In genomic region chr6:144312781-144313754, GRCm38 (mm10) we compare ENCODE assay signal across 13 mouse cellular contexts.
DNase-seq lines count a peak whose midpoint lies in the region; ATAC-seq and TF ChIP-seq lines count a peak whose summit lies in the region.
"Had no signal": no experiment of that assay in that cellular context is flagged by ENCODE, and none has a peak within 500 bp of the region (broad histone marks: within the 10 kb centered on the region; RNA-seq: fewer than 3 reads in every experiment).

No protein-coding gene starts in this region.

- peak overlapping the region; percentile 4; the same call in 1 of the 2 replicates for H3K4me2 ChIP-seq in forebrain, embryonic 12.5 days
- no peak overlapping the region for H3K4me2 ChIP-seq in hindbrain, postnatal 0 days (ENCODE audit: low read depth, low read length)
- no peak overlapping the region for H3K4me2 ChIP-seq in neural tube, embryonic 11.5 days (ENCODE audit: low read depth)
- H3K4me2 ChIP-seq: lung, embryonic 15.5 days had no signal

- H3K27me3 ChIP-seq in forebrain, embryonic 12.5 days: no peaks in the 10 kb centered on the region
- no peaks in the 10 kb centered on the region for H3K27me3 ChIP-seq in hindbrain, postnatal 0 days (ENCODE audit: insufficient read depth, low read length)
- no peaks in the 10 kb centered on the region for H3K27me3 ChIP-seq in neural tube, embryonic 11.5 days (ENCODE audit: control insufficient read depth, insufficient read depth, low read length)
- H3K27me3 ChIP-seq: lung, embryonic 15.5 days had no signal

- no peaks in the 10 kb centered on the region for H3K9me3 ChIP-seq in forebrain, embryonic 12.5 days
- no peaks in the 10 kb centered on the region for H3K9me3 ChIP-seq in hindbrain, postnatal 0 days (ENCODE audit: low read length)
- H3K9me3 ChIP-seq in neural tube, embryonic 11.5 days (ENCODE audit: control insufficient read depth, low read length): no peaks in the 10 kb centered on the region
- H3K9me3 ChIP-seq: lung, embryonic 15.5 days had no signal

- peaks cover 22% of the 10 kb centered on the region for H3K4me1 ChIP-seq in forebrain, embryonic 12.5 days
- no peaks in the 10 kb centered on the region for H3K4me1 ChIP-seq in hindbrain, postnatal 0 days (ENCODE audit: insufficient read depth, low read length)
- H3K4me1 ChIP-seq in neural tube, embryonic 11.5 days (ENCODE audit: control insufficient read depth, insufficient read depth, low read length): no peaks in the 10 kb centered on the region

- peak; percentile 86 for ATAC-seq in forebrain, embryonic 12.5 days (ENCODE audit: low FRiP score)
- ATAC-seq in hindbrain, postnatal 0 days: peak; percentile 85
- peak; percentile 92 for ATAC-seq in neural tube, embryonic 11.5 days (ENCODE audit: insufficient read depth, low FRiP score, low TSS enrichment)
- ATAC-seq in CD4-positive, CD25-positive, alpha-beta regulatory T cell, adult 4 months: no peak

- TF ChIP-seq CTCF in hindbrain, postnatal 0 days (IDR thresholded peaks at IDR 0.05; ENCODE audit: low read depth): no peak

- no peak overlapping the region for H3K9ac ChIP-seq in forebrain, embryonic 12.5 days
- H3K9ac ChIP-seq in hindbrain, postnatal 0 days (replicated peaks; ENCODE audit: low read length): no peak overlapping the region
- no peak overlapping the region for H3K9ac ChIP-seq in neural tube, embryonic 11.5 days (ENCODE audit: low read length)
- H3K9ac ChIP-seq: lung, embryonic 15.5 days had no signal

- peak; percentile 24 for DNase-seq in embryo, embryonic 11.5 days (ENCODE audit: low read depth, low spot score)
- peak; percentile 31 for DNase-seq in hindbrain, postnatal 0 days (ENCODE audit: low spot score)
- DNase-seq in neural tube, embryonic 11.5 days (ENCODE audit: low spot score): peak; percentile 75
- no peak for DNase-seq in left cerebral cortex, adult 18-20 months (ENCODE audit: low spot score in 2 of 2)
- no peak for DNase-seq in thymus, postnatal 25 days
- no peak for DNase-seq in thymus, postnatal 36 days
- DNase-seq: adrenal gland, adult 2 months; cerebellum, adult 11-12 months; gastrocnemius, postnatal 14 days; kidney, postnatal 10 days had no signal

- WGBS in forebrain, embryonic 12.5 days: 23% methylated on average over 17 of the region's 17 CpGs
- whole genome bisulfite sequencing in hindbrain, postnatal 0 days: 30% methylated on average over 17 of the region's 17 CpGs
- 34% methylated on average over 17 of the region's 17 CpGs for WGBS in neural tube, embryonic 11.5 days

- H3K4me3 ChIP-seq in forebrain, embryonic 12.5 days (replicated peaks): no peak overlapping the region
- no peak overlapping the region for H3K4me3 ChIP-seq in hindbrain, postnatal 0 days (ENCODE audit: low read length)
- H3K4me3 ChIP-seq in neural tube, embryonic 11.5 days (ENCODE audit: low read depth, low read length): no peak overlapping the region
- H3K4me3 ChIP-seq: lung, embryonic 15.5 days had no signal

- peak overlapping the region; percentile 64 for H3K27ac ChIP-seq in forebrain, embryonic 12.5 days
- no peak overlapping the region for H3K27ac ChIP-seq in hindbrain, postnatal 0 days
- H3K27ac ChIP-seq in neural tube, embryonic 11.5 days (ENCODE audit: low read depth, low read length): peak overlapping the region; percentile 36
- H3K27ac ChIP-seq: lung, embryonic 15.5 days had no signal

- no peaks in the 10 kb centered on the region for H3K36me3 ChIP-seq in forebrain, embryonic 12.5 days (replicated peaks)
- H3K36me3 ChIP-seq in hindbrain, postnatal 0 days (ENCODE audit: insufficient read depth, low read length): no peaks in the 10 kb centered on the region
- no peaks in the 10 kb centered on the region for H3K36me3 ChIP-seq in neural tube, embryonic 11.5 days (ENCODE audit: control insufficient read depth, insufficient read depth, low read length)
- H3K36me3 ChIP-seq: lung, embryonic 15.5 days had no signal

Comparison
In these comparisons a context has a peak if more than half of its experiments do, and no peak if none do; other contexts are left out.
1. DNase-seq: peak in embryo, embryonic 11.5 days (single experiment), hindbrain, postnatal 0 days (single experiment) and neural tube, embryonic 11.5 days (single experiment); none in left cerebral cortex, adult 18-20 months (0 of 2), thymus, postnatal 25 days (single experiment) and thymus, postnatal 36 days (0 of 2).